Comparison of ENCODE assay signal across 8 mouse cellular contexts in the genomic region with DNA sequence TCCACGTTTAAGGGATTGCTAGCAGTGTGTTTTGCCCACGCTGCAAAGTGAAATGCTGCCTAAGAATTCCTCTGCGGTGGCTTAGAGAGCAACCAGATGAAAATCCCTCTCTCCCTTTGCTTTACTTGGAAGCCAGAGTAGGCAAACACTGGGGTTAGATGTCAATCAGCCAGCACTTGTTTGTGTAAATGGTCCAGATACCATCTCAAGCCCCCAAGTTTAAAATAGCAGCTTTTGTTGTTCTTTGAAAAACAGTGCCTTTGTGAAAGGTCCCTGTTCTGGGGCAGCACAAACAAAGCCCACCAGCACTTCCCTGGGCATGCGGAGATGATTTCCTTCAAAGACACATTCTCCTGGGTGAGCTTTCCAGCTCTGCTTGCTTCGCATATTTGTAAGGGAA. TPM values are rescaled to one million over a fixed set of nuclear protein-coding genes. Genes with fewer than 3 reads are reported as not detected.
DNase-seq lines count a peak whose midpoint lies in the region; ATAC-seq and TF ChIP-seq lines count a peak whose summit lies in the region.

No protein-coding gene starts in this region.

- H3K4me3 ChIP-seq in heart, embryonic 12.5 days, result peak overlapping the region; percentile 45
- H3K4me3 ChIP-seq in embryonic facial prominence, embryonic 14.5 days (ENCODE audit: low read depth, low read length), result peak overlapping the region; percentile 55
- H3K4me3 ChIP-seq in intestine, embryonic 15.5 days (replicated peaks), result peak overlapping the region; percentile 39
- peak overlapping the region; percentile 27 for H3K4me3 ChIP-seq in midbrain, postnatal 0 days (ENCODE audit: low read depth, low read length)

- peak overlapping the region; percentile 88 for H3K4me2 ChIP-seq in heart, embryonic 12.5 days
- peak overlapping the region; percentile 73 for H3K4me2 ChIP-seq in embryonic facial prominence, embryonic 14.5 days (ENCODE audit: low read depth, low read length)
- H3K4me2 ChIP-seq in intestine, embryonic 15.5 days (replicated peaks), result peak overlapping the region; percentile 74
- H3K4me2 ChIP-seq in midbrain, postnatal 0 days (ENCODE audit: low read depth, low read length, poor library complexity, severe bottlenecking), result peak overlapping the region; percentile 49

- H3K27me3 ChIP-seq in heart, embryonic 12.5 days (replicated peaks), result no peaks in the 10 kb centered on the region
- H3K27me3 ChIP-seq in embryonic facial prominence, embryonic 14.5 days (replicated peaks; ENCODE audit: control insufficient read depth, insufficient read depth, low read length), result no peaks in the 10 kb centered on the region
- no peaks in the 10 kb centered on the region for H3K27me3 ChIP-seq in intestine, embryonic 15.5 days (replicated peaks)
- H3K27me3 ChIP-seq in midbrain, postnatal 0 days (ENCODE audit: insufficient read depth, low read length), result no peaks in the 10 kb centered on the region

- no peaks in the 10 kb centered on the region for H3K9me3 ChIP-seq in heart, embryonic 12.5 days (replicated peaks)
- no peaks in the 10 kb centered on the region for H3K9me3 ChIP-seq in embryonic facial prominence, embryonic 14.5 days (ENCODE audit: control insufficient read depth, low read length)
- no peaks in the 10 kb centered on the region for H3K9me3 ChIP-seq in intestine, embryonic 15.5 days
- no peaks in the 10 kb centered on the region for H3K9me3 ChIP-seq in midbrain, postnatal 0 days (ENCODE audit: low read length)

- H3K4me1 ChIP-seq in heart, embryonic 12.5 days (replicated peaks), result peaks cover 19% of the 10 kb centered on the region
- peaks cover 33% of the 10 kb centered on the region for H3K4me1 ChIP-seq in embryonic facial prominence, embryonic 14.5 days (ENCODE audit: control insufficient read depth, insufficient read depth, low read length)
- peaks cover 6% of the 10 kb centered on the region; the same call in 1 of the 2 replicates for H3K4me1 ChIP-seq in intestine, embryonic 15.5 days (replicated peaks)
- H3K4me1 ChIP-seq in midbrain, postnatal 0 days (ENCODE audit: insufficient read depth, low read length), result 0 out of 2 replicates have a peak, but pooled peaks cover 2% of the 10 kb centered on the region

- WGBS in heart, embryonic 12.5 days, result 14% methylated on average over 5 of the region's 5 CpGs
- 6% methylated on average over 5 of the region's 5 CpGs for WGBS in embryonic facial prominence, embryonic 14.5 days
- 16% methylated on average over 5 of the region's 5 CpGs for WGBS in intestine, embryonic 15.5 days
- 10% methylated on average over 5 of the region's 5 CpGs for WGBS in midbrain, postnatal 0 days

- H3K36me3 ChIP-seq in heart, embryonic 12.5 days, result no peaks in the 10 kb centered on the region
- no peaks in the 10 kb centered on the region for H3K36me3 ChIP-seq in embryonic facial prominence, embryonic 14.5 days (ENCODE audit: control insufficient read depth, insufficient read depth, low read length)
- no peaks in the 10 kb centered on the region for H3K36me3 ChIP-seq in intestine, embryonic 15.5 days
- no peaks in the 10 kb centered on the region for H3K36me3 ChIP-seq in midbrain, postnatal 0 days (ENCODE audit: insufficient read depth, low read length)

- 0 out of 2 replicates have a peak overlapping the region, but pooled peaks have one; percentile 45 for H3K9ac ChIP-seq in heart, embryonic 12.5 days
- peak overlapping the region; percentile 78 for H3K9ac ChIP-seq in embryonic facial prominence, embryonic 14.5 days (ENCODE audit: low read depth, low read length)
- no peak overlapping the region for H3K9ac ChIP-seq in intestine, embryonic 15.5 days
- no peak overlapping the region for H3K9ac ChIP-seq in midbrain, postnatal 0 days (replicated peaks; ENCODE audit: low read length, poor library complexity, severe bottlenecking)

- no peak for ATAC-seq in heart, embryonic 12.5 days (ENCODE audit: insufficient number of reproducible peaks, low FRiP score)
- no peak for ATAC-seq in embryonic facial prominence, embryonic 14.5 days (ENCODE audit: low read depth)
- no peak for ATAC-seq in intestine, embryonic 15.5 days
- ATAC-seq in midbrain, postnatal 0 days (ENCODE audit: low FRiP score), result no peak

- DNase-seq in heart, adult 8-10 months (ENCODE audit: low spot score), result no peak
- peak; percentile 71 for DNase-seq in embryonic facial prominence, embryonic 14.5 days (ENCODE audit: low spot score)
- no peak for DNase-seq in midbrain, postnatal 0 days (ENCODE audit: low spot score)
- DNase-seq in cerebellum, adult 9-11 months, result no peak
- no peak for DNase-seq in c-Kit-positive CD71-positive TER-119-positive erythroid progenitor cells, embryonic 14.5 days (ENCODE audit: low spot score)
- DNase-seq in layer of hippocampus, postnatal 25 days (ENCODE audit: extremely low spot score in 1 of 2, low spot score in 1 of 2), result no peak

- no peak overlapping the region for H3K27ac ChIP-seq in heart, embryonic 12.5 days (ENCODE audit: poor library complexity, severe bottlenecking)
- peak overlapping the region; percentile 94 for H3K27ac ChIP-seq in embryonic facial prominence, embryonic 14.5 days (replicated peaks; ENCODE audit: low read depth, low read length)
- no peak overlapping the region for H3K27ac ChIP-seq in intestine, embryonic 15.5 days
- peak overlapping the region; percentile 32; the same call in 1 of the 2 replicates for H3K27ac ChIP-seq in midbrain, postnatal 0 days (ENCODE audit: low read depth, low read length)

- no peak for TF ChIP-seq CTCF in midbrain, postnatal 0 days (IDR thresholded peaks at IDR 0.05)

RNA-seq across cellular contexts. Expression of gene Adamts12, which starts 1.7 kb away (rescaled TPM):
- 1.1 and 1.4 TPM in 2 replicates for polyA plus RNA-seq in heart, embryonic 12.5 days (2016; fragmentation: Nextera tagmentation; extraction: Ambion mirVana)
- total RNA-seq in heart, adult 8-10 months (2022), result 1 to 10 TPM; 1.1 to 1.4 (median 1.2) TPM
- 12.8 and 13.6 TPM in 2 replicates for polyA plus RNA-seq in embryonic facial prominence, embryonic 14.5 days (2014; fragmentation: Nextera tagmentation; extraction: Ambion mirVana)
- polyA plus RNA-seq in intestine, embryonic 15.5 days (2015; fragmentation: Nextera tagmentation; extraction: Ambion mirVana), result 1.9 and 2.2 TPM in 2 replicates
- total RNA-seq in midbrain, postnatal 0 days (2014; rRNA removed), result 7.4 and 8.6 TPM in 2 replicates
- 0.88 and 0.94 TPM in 2 replicates for polyA plus RNA-seq in midbrain, postnatal 0 days (2015; fragmentation: Nextera tagmentation; extraction: Ambion mirVana)
- under 1 TPM; 0.85 to 0.86 TPM for total RNA-seq in layer of hippocampus, postnatal 25 days (2021)

RNA-seq across cellular contexts. Expression of gene Rxfp3, which starts 28.5 kb away (rescaled TPM):
- polyA plus RNA-seq in heart, embryonic 12.5 days (2016; fragmentation: Nextera tagmentation; extraction: Ambion mirVana), result 0.06 TPM in 2 replicates
- under 1 TPM in 1 of 4 experiments, not detected in 3; 0.09 TPM for total RNA-seq in heart, adult 8-10 months (2022)
- 1.2 and 1.6 TPM in 2 replicates for polyA plus RNA-seq in embryonic facial prominence, embryonic 14.5 days (2014; fragmentation: Nextera tagmentation; extraction: Ambion mirVana)
- polyA plus RNA-seq in intestine, embryonic 15.5 days (2015; fragmentation: Nextera tagmentation; extraction: Ambion mirVana), result 0.05 TPM in 1 of 2 replicates, not detected in the other
- total RNA-seq in midbrain, postnatal 0 days (2014; rRNA removed), result 5.1 and 5.6 TPM in 2 replicates
- polyA plus RNA-seq in midbrain, postnatal 0 days (2015; fragmentation: Nextera tagmentation; extraction: Ambion mirVana), result 2.4 and 2.7 TPM in 2 replicates
- 1 to 10 TPM; 5.0 to 6.0 TPM for total RNA-seq in layer of hippocampus, postnatal 25 days (2021)

Comparison
In these comparisons a context has a peak if more than half of its experiments do, and no peak if none do; other contexts are left out.
1. H3K27ac ChIP-seq: peak in embryonic facial prominence, embryonic 14.5 days (single experiment) and midbrain, postnatal 0 days (single experiment); none in heart, embryonic 12.5 days (single experiment) and intestine, embryonic 15.5 days (single experiment).
2. H3K9ac ChIP-seq: peak in heart, embryonic 12.5 days (single experiment) and embryonic facial prominence, embryonic 14.5 days (single experiment); none in intestine, embryonic 15.5 days (single experiment) and midbrain, postnatal 0 days (single experiment).
3. Peak in every context shown above with its lines, with median percentiles within 50 percentile points of each other: H3K4me2 ChIP-seq and H3K4me3 ChIP-seq.